Mouse (Mus musculus) neural tube, embryonic 15.5 days (tissue): ENCODE measurements around the gene Tbl3. TPM values are rescaled to one million over a fixed set of nuclear protein-coding genes. Genes with fewer than 3 reads are reported as not detected.
A peak's percentile ranks its signal among the peaks of the same experiment; 100 is the strongest.

Experiments used
- ATAC-seq: fragments of 200-750 bp; cut with Nextera tagmentation; 2 replicates; pipeline ENCODE4 v1.8.0; 2017; ENCODE audit warnings: mild to moderate bottlenecking, moderate TSS enrichment, moderate library complexity; ENCODE audit not compliant: low FRiP score
- H3K27ac ChIP-seq: fragments of 300-500 bp; sonication (generic); replicated peaks from 2 replicates; pipeline ENCODE4 v1.5.1; 2015; ENCODE audit warnings: mild to moderate bottlenecking, inconsistent platforms
- H3K27me3 ChIP-seq: fragments of 300-500 bp; sonication (generic); replicated peaks from 2 replicates; pipeline ENCODE4 v1.6.1; 2015; ENCODE audit warnings: inconsistent platforms
- H3K36me3 ChIP-seq: fragments of 300-500 bp; sonication (generic); 2 replicates; pipeline ENCODE4 v1.6.1; 2015; ENCODE audit warnings: inconsistent platforms
- H3K4me1 ChIP-seq: fragments of 300-500 bp; sonication (generic); 2 replicates; pipeline ENCODE4 v1.6.1; 2015; ENCODE audit warnings: inconsistent platforms
- H3K4me2 ChIP-seq: fragments of 300-500 bp; sonication (generic); 2 replicates; pipeline ENCODE4 v1.6.1; 2015; ENCODE audit warnings: inconsistent platforms, mild to moderate bottlenecking, moderate library complexity
- H3K4me3 ChIP-seq: fragments of 300-500 bp; sonication (generic); replicated peaks from 2 replicates; pipeline ENCODE4 v1.5.1; 2015; ENCODE audit warnings: mild to moderate bottlenecking, inconsistent platforms
- H3K9ac ChIP-seq: fragments of 300-500 bp; sonication (generic); replicated peaks from 2 replicates; pipeline ENCODE4 v1.6.1; 2015; ENCODE audit warnings: mild to moderate bottlenecking, inconsistent platforms
- H3K9me3 ChIP-seq: fragments of 300-500 bp; sonication (generic); replicated peaks from 2 replicates; pipeline ENCODE4 v1.6.1; 2016; ENCODE audit warnings: inconsistent platforms
- WGBS: fragments of 180-500 bp; shearing (Covaris S2); methylation state at CpG from one replicate; pipeline ENCODE4 v1.1.7; 2015; ENCODE audit warnings: mixed read lengths; 5-methylcytosine and 5-hydroxymethylcytosine counted together
- polyA plus RNA-seq: library from polyadenylated mRNA; unstranded; fragments of >200 nt; fragmentation: Nextera tagmentation; extraction: Ambion mirVana; gene quantifications from 2 replicates; pipeline ENCODE4 v1.2.1, GENCODE M21; 2015

Gene Tbl3
- polyA plus RNA-seq, 1 experiment from 2014 or later, result 55.6 TPM

GRCm38 (mm10) chr17:24737135-24737810, 29.8 kb upstream of the Tbl3 start:
- ATAC-seq, result no peak
- H3K27ac ChIP-seq, result no peak overlapping the region
- H3K36me3 ChIP-seq, result peaks cover 7% of the 10 kb centered on the region; the same call in 1 of the 2 replicates
- H3K4me2 ChIP-seq, result peak overlapping the region; percentile 77
- 20% methylated on average over 8 of the region's 8 CpGs for WGBS
- peak overlapping the region; percentile 54 for H3K9ac ChIP-seq
- H3K4me1 ChIP-seq, result peaks cover 17% of the 10 kb centered on the region
- H3K9me3 ChIP-seq, result no peaks in the 10 kb centered on the region
- H3K27me3 ChIP-seq, result 0 out of 2 replicates have a peak, but pooled peaks cover 3% of the 10 kb centered on the region
- peak overlapping the region; percentile 63 for H3K4me3 ChIP-seq

DNA sequence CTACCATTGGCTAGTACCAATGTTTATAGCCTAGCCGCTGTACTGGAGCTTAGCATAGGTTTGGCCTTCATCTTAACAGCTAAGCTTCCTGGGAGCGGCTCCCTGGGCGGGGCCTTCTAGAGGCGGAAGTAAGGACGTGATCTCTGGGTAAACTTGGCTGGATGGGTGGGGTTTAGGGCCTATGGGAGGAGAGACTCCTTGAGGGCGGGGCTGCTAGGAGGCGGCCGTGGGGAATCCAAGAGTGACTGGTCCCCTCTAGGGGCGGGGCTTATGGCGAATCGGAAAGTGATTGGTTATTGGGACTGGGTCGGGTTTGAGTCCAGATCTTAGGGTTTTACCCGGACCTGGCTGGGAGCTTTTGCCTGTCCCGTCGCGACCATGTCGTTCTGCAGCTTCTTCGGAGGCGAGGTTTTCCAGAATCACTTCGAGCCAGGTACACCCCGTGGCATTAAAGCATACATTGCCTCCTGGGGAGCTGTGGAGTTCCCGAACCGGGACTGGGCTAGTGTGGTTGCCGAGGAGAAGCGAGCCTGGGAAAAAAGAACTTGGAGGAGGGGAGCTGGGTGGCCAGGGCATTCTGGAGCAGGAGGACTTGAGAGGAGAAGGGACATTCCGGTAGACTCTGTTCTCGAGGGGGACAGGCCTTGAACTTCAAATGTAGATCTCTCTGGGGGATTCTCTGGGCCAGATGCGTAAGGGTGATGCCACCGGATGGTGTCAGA, 29.0 kb upstream of the Tbl3 start, which contains the start of gene Msrb1:
TSS of gene Msrb1 (plus strand) at position 313 of the 722 bp plus-strand sequence.
- peak; percentile 95 for ATAC-seq
- Histone ChIP-seq H3K4me1 (peaks cover 17% of the 10 kb centered on the region), H3K36me3 (peaks cover 4% of the 10 kb centered on the region; the same call in 1 of the 2 replicates), H3K9me3 (no peaks in the 10 kb centered on the region), H3K4me2 (peak within 1 kb of the TSS; percentile 77), H3K9ac (peak within 1 kb of the TSS; percentile 54), H3K4me3 (peak within 1 kb of the TSS; percentile 63), H3K27me3 (0 out of 2 replicates have a peak, but pooled peaks cover 4% of the 10 kb centered on the region), H3K27ac (peak within 1 kb of the TSS; percentile 73)
- 2% methylated on average over 29 of the region's 29 CpGs for WGBS

DNA sequence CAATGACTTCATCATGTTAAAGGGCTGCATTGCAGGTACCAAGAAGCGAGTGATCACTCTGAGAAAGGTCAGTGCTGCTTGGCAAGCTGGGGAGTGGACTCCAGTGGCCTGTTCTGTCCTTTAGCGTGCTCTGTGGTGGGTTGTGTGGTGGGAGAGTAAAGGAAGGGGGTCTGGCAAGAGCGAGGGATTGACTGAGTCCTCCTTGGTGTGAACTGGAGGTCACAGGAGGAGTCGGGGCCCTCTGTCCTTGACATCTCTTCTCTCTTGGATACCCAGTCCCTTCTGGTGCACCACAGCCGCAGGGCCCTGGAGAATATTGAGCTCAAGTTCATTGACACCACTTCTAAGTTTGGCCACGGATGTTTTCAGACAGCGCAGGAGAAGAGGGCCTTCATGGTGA, 28.0 kb upstream of the Tbl3 start:
- WGBS, result 87% methylated on average over 7 of the region's 7 CpGs
- Histone ChIP-seq H3K4me1 (peaks cover 17% of the 10 kb centered on the region), H3K27me3 (0 out of 2 replicates have a peak, but pooled peaks cover 4% of the 10 kb centered on the region), H3K4me2 (peak overlapping the region; percentile 77; the same call in 1 of the 2 replicates), H3K36me3 (no peaks in the 10 kb centered on the region), H3K9me3 (no peaks in the 10 kb centered on the region), H3K4me3 (no peak overlapping the region), H3K9ac (no peak overlapping the region), H3K27ac (no peak overlapping the region)
- ATAC-seq, result no peak

DNA sequence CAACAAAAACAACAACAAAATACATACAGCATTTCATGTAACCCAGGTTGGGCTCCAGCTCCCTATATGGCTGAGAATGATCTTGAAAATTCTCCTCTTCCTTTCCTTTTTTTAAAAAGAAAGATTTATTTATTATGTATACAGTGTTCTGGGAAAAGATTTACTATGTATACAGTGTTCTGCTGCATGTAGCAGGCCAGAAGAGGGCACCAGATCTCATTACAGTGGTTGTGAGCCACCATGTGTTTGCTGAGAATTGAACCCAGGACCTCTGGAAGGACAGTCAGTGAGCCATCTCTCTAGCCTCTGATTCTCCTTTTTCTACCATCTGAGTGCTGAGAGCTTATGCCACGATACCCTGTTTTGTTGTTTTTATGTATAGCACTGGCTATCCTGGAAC, 27.1 kb upstream of the Tbl3 start:
- Histone ChIP-seq H3K4me2 (no peak overlapping the region), H3K9ac (no peak overlapping the region), H3K27me3 (0 out of 2 replicates have a peak, but pooled peaks cover 4% of the 10 kb centered on the region)

DNA sequence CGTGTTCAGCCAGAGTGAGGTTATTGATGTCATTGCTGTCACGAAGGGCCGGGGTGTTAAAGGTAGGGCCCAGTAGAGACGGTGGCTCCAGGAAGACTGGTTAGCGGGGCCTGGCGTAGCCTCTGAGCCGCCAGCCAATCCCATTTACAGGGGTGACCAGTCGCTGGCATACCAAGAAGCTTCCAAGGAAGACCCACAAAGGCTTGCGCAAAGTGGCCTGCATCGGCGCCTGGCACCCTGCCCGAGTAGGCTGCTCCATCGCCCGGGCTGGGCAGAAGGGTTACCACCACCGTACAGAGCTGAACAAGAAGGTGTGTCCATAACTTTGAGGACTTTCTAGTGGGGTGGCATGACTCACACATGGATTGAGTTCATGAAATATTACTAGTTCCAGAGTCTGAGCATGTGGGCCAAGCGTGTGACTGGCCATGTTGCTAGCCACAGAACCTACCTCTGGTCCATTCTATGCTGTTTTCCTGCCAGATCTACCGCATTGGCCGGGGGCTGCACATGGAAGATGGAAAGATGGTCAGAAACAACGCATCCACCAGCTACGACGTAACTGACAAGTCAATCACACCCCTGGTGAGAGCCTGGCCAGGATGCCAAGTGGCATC, 26.1 kb upstream of the Tbl3 start:
- Histone ChIP-seq H3K9ac (no peak overlapping the region), H3K4me1 (peaks cover 17% of the 10 kb centered on the region), H3K4me2 (no peak overlapping the region), H3K4me3 (no peak overlapping the region), H3K27ac (no peak overlapping the region), H3K27me3 (0 out of 2 replicates have a peak, but pooled peaks cover 4% of the 10 kb centered on the region), H3K36me3 (no peaks in the 10 kb centered on the region), H3K9me3 (no peaks in the 10 kb centered on the region)
- WGBS, result 91% methylated on average over 21 of the region's 21 CpGs
- ATAC-seq, result no peak

More for the DNA sequence above, 27.1 kb upstream of the Tbl3 start:
- Histone ChIP-seq H3K27ac (no peak overlapping the region), H3K36me3 (no peaks in the 10 kb centered on the region), H3K4me1 (peaks cover 17% of the 10 kb centered on the region), H3K4me3 (no peak overlapping the region), H3K9me3 (no peaks in the 10 kb centered on the region)
- no peak for ATAC-seq
- WGBS, result 79% methylated on average over 1 of the region's 1 CpGs

DNA sequence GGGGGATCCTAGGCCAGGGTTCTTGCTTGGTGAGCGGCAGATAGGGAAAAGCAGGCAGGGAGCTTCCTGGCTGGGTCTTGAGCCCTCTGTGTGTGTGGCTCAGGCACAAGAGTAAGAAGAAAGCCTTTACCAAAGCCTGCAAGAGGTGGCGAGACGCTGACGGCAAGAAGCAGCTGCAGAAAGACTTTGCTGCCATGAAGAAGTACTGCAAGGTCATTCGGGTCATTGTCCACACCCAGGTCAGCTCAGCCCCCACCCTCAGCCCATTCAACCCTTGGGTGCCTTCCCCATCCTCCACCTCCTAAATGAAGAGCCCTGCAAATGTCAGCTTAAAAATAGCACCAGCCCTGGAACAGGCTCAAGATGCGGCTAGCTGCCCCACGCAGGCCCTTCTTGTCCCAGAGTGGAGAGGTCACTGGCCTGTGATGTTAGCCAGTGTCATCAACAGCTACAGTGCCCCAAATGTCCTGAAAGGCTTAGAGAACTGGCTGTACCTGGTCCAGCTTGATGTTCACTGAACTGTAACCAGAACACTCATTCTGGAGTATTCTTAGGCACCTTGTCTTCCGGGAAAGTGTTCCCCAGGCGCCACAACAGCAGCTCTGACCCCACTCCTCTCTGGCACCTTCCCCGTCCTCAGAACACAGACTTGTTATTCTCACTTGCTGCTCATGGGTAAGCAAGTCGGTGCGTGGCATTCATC, 24.9 kb upstream of the Tbl3 start:
- ATAC-seq, result no peak
- no peaks in the 10 kb centered on the region for H3K9me3 ChIP-seq

DNA sequence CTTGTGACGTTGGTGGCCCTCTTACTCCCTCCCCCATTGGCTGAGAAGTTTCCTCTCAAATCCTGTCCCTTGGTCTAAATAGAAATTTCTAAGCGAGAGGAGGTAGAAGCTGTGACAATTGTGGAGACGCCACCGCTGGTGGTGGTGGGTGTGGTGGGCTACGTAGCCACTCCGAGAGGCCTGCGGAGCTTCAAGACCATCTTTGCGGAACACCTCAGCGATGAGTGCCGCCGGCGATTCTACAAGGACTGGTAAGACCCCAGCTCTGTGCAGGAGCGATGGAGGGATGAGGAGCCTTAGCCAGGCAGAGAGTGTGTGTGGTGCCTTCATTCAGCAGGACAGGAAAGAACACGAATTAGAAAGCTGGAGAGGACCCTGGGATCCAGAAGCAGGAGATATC, 23.3 kb upstream of the Tbl3 start:
- peaks cover 1% of the 10 kb centered on the region; the same call in 1 of the 2 replicates for H3K4me1 ChIP-seq
- H3K9ac ChIP-seq, result no peak overlapping the region
- no peak for ATAC-seq
- H3K36me3 ChIP-seq, result no peaks in the 10 kb centered on the region
- 0 out of 2 replicates have a peak, but pooled peaks cover 4% of the 10 kb centered on the region for H3K27me3 ChIP-seq
- H3K4me3 ChIP-seq, result no peak overlapping the region
- H3K9me3 ChIP-seq, result no peaks in the 10 kb centered on the region
- 82% methylated on average over 14 of the region's 14 CpGs for WGBS
- no peak overlapping the region for H3K27ac ChIP-seq
- H3K4me2 ChIP-seq, result no peak overlapping the region

More for the DNA sequence above, 24.9 kb upstream of the Tbl3 start:
- H3K27ac ChIP-seq, result no peak overlapping the region
- H3K4me1 ChIP-seq, result peaks cover 12% of the 10 kb centered on the region
- WGBS, result 77% methylated on average over 12 of the region's 12 CpGs
- H3K4me3 ChIP-seq, result no peak overlapping the region
- H3K27me3 ChIP-seq, result 0 out of 2 replicates have a peak, but pooled peaks cover 4% of the 10 kb centered on the region
- H3K36me3 ChIP-seq, result no peaks in the 10 kb centered on the region
- no peak overlapping the region; the same call in 1 of the 2 replicates for H3K9ac ChIP-seq
- no peak overlapping the region for H3K4me2 ChIP-seq

GRCm38 (mm10) chr17:24729067-24729466, 21.6 kb upstream of the Tbl3 start:
- H3K4me3 ChIP-seq, result no peak overlapping the region
- 0 out of 2 replicates have a peak, but pooled peaks cover 4% of the 10 kb centered on the region for H3K27me3 ChIP-seq
- no peak overlapping the region for H3K27ac ChIP-seq
- no peaks in the 10 kb centered on the region for H3K9me3 ChIP-seq
- no peak overlapping the region for H3K9ac ChIP-seq
- H3K4me1 ChIP-seq, result peaks cover 4% of the 10 kb centered on the region; the same call in 1 of the 2 replicates
- WGBS, result 79% methylated on average over 6 of the region's 6 CpGs
- no peak for ATAC-seq
- H3K4me2 ChIP-seq, result no peak overlapping the region
- no peaks in the 10 kb centered on the region for H3K36me3 ChIP-seq

GRCm38 (mm10) chr17:24728184-24728583, 20.7 kb upstream of the Tbl3 start:
- Histone ChIP-seq H3K4me3 (no peak overlapping the region), H3K4me1 (peaks cover 9% of the 10 kb centered on the region), H3K36me3 (no peaks in the 10 kb centered on the region), H3K27me3 (0 out of 2 replicates have a peak, but pooled peaks cover 4% of the 10 kb centered on the region), H3K9me3 (no peaks in the 10 kb centered on the region), H3K9ac (no peak overlapping the region), H3K4me2 (no peak overlapping the region), H3K27ac (no peak overlapping the region)
- 76% methylated on average over 17 of the region's 17 CpGs for WGBS
- no peak for ATAC-seq

GRCm38 (mm10) chr17:24727618-24728017, 20.2 kb upstream of the Tbl3 start, which contains the start of gene Rpl3l:
Rpl3l (plus strand) TSS chr17:24727820.
- ATAC-seq, result no peak
- 80% methylated on average over 2 of the region's 2 CpGs for WGBS
- H3K27me3 ChIP-seq, result 0 out of 2 replicates have a peak, but pooled peaks cover 4% of the 10 kb centered on the region
- H3K4me3 ChIP-seq, result no peak within 1 kb of the TSS
- no peak within 1 kb of the TSS for H3K9ac ChIP-seq
- H3K27ac ChIP-seq, result no peak within 1 kb of the TSS
- H3K36me3 ChIP-seq, result peaks cover under 1% of the 10 kb centered on the region
- H3K4me2 ChIP-seq, result no peak within 1 kb of the TSS
- no peaks in the 10 kb centered on the region for H3K9me3 ChIP-seq
- H3K4me1 ChIP-seq, result peaks cover 15% of the 10 kb centered on the region
